Mouse (Mus musculus) hindbrain, embryonic 14.5 days (tissue): ENCODE measurements at regions not wholly inside any gene's neighbourhood (a gene's known extent, or its start where the extent isn't known, plus 50 kb on each side); places are given as distances from the start of the nearest gene placed in this dataset.

ENCODE experiments used
- ATAC-seq: fragments of 200-750 bp; cut with Nextera tagmentation; 2 replicates; pipeline ENCODE4 v1.8.0; 2017; ENCODE audit warnings: moderate number of reproducible peaks, mild to moderate bottlenecking, moderate TSS enrichment, moderate library complexity; ENCODE audit not compliant: low FRiP score
- DNase-seq: peaks from one replicate; pipeline ENCODE4 v3.0.0-alpha.2; 2015; ENCODE audit warnings: low spot score
- H3K27ac ChIP-seq: fragments of 300-500 bp; sonication (generic); 2 replicates; pipeline ENCODE4 v1.5.1; 2014; ENCODE audit warnings: mild to moderate bottlenecking, moderate library complexity
- H3K27me3 ChIP-seq: fragments of 300-500 bp; sonication (generic); 2 replicates; pipeline ENCODE4 v1.6.1; 2014; ENCODE audit warnings: mild to moderate bottlenecking, low read length, mixed read lengths; ENCODE audit not compliant: control insufficient read depth, insufficient read depth
- H3K36me3 ChIP-seq: fragments of 300-500 bp; sonication (generic); replicated peaks from 2 replicates; pipeline ENCODE4 v1.6.1; 2014; ENCODE audit not compliant: control insufficient read depth, insufficient read depth
- H3K4me1 ChIP-seq: fragments of 300-500 bp; sonication (generic); replicated peaks from 2 replicates; pipeline ENCODE4 v1.6.1; 2014; ENCODE audit warnings: antibody characterized with exemption, low read length, mixed read lengths; ENCODE audit not compliant: control insufficient read depth, insufficient read depth
- H3K4me2 ChIP-seq: fragments of 300-500 bp; sonication (generic); replicated peaks from 2 replicates; pipeline ENCODE4 v1.6.1; 2014; ENCODE audit warnings: mild to moderate bottlenecking, moderate library complexity
- H3K4me3 ChIP-seq: fragments of 300-500 bp; sonication (generic); replicated peaks from 2 replicates; pipeline ENCODE4 v1.5.1; 2014; ENCODE audit warnings: mild to moderate bottlenecking, low read length
- H3K9ac ChIP-seq: fragments of 300-500 bp; sonication (generic); 2 replicates; pipeline ENCODE4 v1.6.1; 2014
- H3K9me3 ChIP-seq: fragments of 300-500 bp; sonication (generic); 2 replicates; pipeline ENCODE4 v1.6.1; 2016; ENCODE audit warnings: low read length; ENCODE audit not compliant: control insufficient read depth
- WGBS: fragments of 180-500 bp; shearing (Covaris S2); extraction: QIAGEN DNeasy Blood & Tissue Kit; methylation state at CpG from one replicate; pipeline ENCODE4 v1.1.7; 2014; 5-methylcytosine and 5-hydroxymethylcytosine counted together

DNA sequence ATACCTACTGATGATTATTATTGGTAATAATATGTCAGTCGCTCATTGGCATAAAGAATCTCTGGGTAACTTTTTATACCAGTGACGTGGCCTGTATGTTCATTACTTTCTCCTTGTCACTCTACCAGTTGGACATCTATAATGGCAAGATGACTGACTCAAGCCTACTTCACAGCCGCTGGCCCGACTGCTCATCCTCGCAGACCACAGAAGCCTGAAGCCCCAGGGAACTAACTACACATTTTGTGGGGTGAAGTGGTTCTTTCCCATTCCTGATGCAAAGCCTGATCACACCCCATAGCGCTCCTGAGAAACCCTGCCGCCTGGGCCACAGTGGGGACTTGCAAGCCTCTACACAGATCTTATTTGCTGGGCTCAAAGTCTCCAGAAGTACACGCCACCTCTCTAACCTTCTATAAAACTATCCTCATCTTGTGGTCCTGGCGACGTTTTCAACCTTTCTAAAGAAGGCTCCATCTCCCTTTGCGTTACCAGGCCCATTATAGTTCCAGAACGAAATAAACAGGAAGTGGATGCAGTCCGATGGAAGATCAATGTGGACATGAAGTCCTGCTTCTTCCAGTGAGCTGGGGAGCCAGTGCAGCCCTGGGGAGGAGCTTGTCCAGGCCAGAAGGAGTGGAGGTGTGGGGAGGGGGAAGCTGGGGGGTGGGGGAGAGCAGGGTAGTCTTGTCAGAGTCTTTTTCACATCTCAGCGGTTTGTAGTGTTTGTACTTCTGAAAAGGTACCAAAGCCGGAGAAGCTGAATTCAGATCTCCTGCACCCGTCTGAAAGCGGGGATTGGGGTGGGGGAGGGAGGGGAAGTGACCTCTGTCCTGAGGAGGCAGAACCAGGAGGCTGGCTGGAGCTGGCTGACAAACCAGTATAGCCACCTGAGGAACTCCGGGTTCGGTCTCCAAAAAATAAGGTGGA lies 84.9 kb downstream of the Irs2 start:
- ATAC-seq (no peak), DNase-seq (no peak)
- H3K4me3 ChIP-seq: no peak overlapping the region
- H3K9ac ChIP-seq: no peak overlapping the region
- 28% methylated on average over 19 of the region's 19 CpGs for WGBS
- no peaks in the 10 kb centered on the region for H3K36me3 ChIP-seq
- peaks cover 6% of the 10 kb centered on the region for H3K27me3 ChIP-seq
- H3K27ac ChIP-seq: no peak overlapping the region
- H3K4me1 ChIP-seq: peaks cover 54% of the 10 kb centered on the region
- no peaks in the 10 kb centered on the region for H3K9me3 ChIP-seq
- H3K4me2 ChIP-seq: no peak overlapping the region

DNA sequence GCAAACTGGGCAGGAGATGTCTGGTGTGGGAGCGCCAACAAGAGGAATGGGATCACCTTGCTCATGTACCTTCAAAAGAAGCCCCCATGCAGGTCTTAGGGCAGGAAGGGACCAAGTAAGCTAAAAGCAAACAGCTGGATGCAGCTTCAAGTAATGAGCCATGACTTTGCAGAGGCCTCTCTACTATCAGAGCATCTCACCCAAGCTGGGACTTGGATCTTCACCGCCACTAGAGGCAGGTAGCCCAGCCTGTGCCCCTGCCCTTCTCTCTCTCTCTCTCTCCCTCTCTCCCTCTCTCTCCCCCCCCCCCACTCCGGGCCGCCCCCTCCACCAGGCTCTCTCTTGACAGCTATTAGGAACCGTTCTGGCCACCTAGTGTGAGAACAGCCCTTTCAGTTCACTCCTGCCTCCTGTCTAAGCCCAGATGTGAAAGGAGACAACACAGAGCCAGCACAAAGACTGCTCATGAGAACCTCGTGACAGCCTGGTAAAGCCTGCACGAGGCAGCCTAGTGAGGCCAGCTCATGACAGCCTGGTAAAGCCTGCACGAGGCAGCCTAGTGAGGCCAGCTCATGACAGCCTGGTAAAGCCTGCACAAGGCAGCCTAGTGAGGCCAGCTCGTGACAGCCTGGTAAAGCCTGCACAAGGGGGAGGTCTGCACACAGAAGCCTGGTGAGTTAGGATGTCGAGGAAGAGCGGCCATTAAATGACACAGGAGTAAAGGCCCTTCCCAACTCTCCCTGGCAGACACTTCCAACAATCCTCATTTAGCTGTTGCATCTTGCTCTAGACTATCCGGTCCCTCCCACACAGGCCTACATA lies 85.8 kb downstream of the Irs2 start:
- Histone ChIP-seq H3K27me3 (peaks cover 6% of the 10 kb centered on the region), H3K36me3 (no peaks in the 10 kb centered on the region), H3K4me1 (peaks cover 52% of the 10 kb centered on the region), H3K27ac (peak overlapping the region; percentile 56), H3K9ac (no peak overlapping the region), H3K9me3 (no peaks in the 10 kb centered on the region), H3K4me3 (no peak overlapping the region), H3K4me2 (no peak overlapping the region)
- DNase-seq: no peak
- ATAC-seq: 0 out of 2 replicates have a peak, but pooled peaks have one; percentile 8
- 25% methylated on average over 12 of the region's 12 CpGs for WGBS

DNA sequence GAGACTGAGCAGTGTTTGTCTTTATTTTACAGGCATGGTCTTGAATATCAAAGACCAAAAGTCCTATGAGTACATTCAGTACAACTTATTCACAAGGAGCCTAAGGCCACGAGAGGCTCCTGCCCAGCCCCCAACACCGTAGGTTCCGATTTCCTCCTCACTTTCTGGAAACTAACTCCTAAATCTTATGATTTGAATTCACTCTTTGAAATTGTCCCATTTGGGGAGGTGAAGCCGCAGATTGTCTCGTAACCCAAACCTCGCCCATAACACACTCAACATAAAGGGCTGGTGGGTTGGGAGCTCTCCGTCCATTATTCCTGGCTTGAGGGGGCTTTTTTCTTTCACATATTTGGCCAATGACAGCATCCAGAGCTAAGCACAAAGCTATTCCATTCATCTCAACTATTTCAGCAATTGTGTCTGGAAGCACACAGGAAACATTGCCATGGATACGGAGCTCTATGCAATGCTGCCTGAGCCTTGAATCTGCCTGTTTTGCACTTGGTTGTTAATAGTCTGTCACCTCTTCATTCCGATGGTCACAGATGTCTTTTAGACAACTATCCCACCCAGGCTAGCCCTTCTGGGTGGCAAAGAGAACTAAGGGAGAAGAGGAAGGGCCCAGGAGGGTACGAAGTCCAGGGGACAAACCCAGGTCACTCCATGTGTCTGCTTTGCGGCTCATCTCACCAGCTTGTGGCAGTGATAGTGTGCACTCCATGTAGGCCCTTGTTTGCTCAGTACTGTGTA lies 86.6 kb downstream of the Irs2 start:
- DNase-seq (no peak), ATAC-seq (0 out of 2 replicates have a peak, but pooled peaks have one; percentile 18)
- Histone ChIP-seq H3K4me1 (peaks cover 52% of the 10 kb centered on the region), H3K27me3 (peaks cover 6% of the 10 kb centered on the region), H3K9ac (no peak overlapping the region), H3K9me3 (no peaks in the 10 kb centered on the region), H3K4me3 (no peak overlapping the region), H3K27ac (peak overlapping the region; percentile 56), H3K36me3 (no peaks in the 10 kb centered on the region), H3K4me2 (no peak overlapping the region)
- 15% methylated on average over 11 of the region's 11 CpGs for WGBS

- 82% methylated on average over 5 of the region's 5 CpGs for WGBS
- Histone ChIP-seq H3K4me1 (peaks cover 32% of the 10 kb centered on the region), H3K36me3 (no peaks in the 10 kb centered on the region), H3K27ac (no peak overlapping the region), H3K9ac (no peak overlapping the region), H3K9me3 (no peaks in the 10 kb centered on the region), H3K27me3 (peaks cover 6% of the 10 kb centered on the region; the same call in 1 of the 2 replicates), H3K4me3 (no peak overlapping the region), H3K4me2 (no peak overlapping the region)
- no peak for ATAC-seq
- DNase-seq: no peak
Measured at GRCm38 (mm10) chr8:10919620-10920019, 88.6 kb downstream of the Irs2 start.

DNA sequence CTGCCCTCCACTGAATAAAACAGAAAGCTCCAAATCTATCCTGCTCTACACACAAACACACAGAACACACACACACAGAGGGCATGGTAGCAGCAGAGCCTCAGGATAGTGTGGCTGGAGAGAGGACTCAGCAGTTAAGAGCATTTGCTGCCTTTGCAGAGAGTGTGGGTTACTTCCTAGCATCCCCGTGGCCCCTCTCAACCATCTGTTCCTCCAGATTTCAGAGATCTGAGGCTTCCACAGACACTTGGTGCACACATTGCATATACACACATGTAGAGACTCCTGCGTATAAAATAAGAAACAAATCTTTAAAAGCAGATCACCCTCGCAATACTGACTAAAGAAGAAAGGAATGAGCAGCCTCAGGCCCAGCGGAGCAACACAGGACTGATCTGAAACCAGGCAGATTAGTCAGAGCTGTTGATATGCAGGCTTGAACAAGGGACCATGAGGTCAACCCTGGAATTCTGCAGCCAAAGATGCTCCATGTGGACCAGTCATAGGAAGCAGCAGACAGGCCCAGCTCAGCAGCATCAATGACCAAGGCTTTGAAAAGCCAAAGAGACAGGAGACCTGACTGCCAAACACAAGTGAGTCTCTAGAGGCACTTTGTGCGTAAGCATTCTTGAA lies 89.7 kb downstream of the Irs2 start:
- 92% methylated on average over 5 of the region's 5 CpGs for WGBS
- DNase-seq (no peak), ATAC-seq (no peak)
- Histone ChIP-seq H3K4me2 (no peak overlapping the region), H3K4me3 (no peak overlapping the region), H3K9me3 (no peaks in the 10 kb centered on the region), H3K27ac (no peak overlapping the region), H3K9ac (no peak overlapping the region), H3K27me3 (peaks cover 3% of the 10 kb centered on the region; the same call in 1 of the 2 replicates), H3K4me1 (peaks cover 23% of the 10 kb centered on the region), H3K36me3 (no peaks in the 10 kb centered on the region)

- Histone ChIP-seq H3K4me1 (no peaks in the 10 kb centered on the region), H3K4me3 (no peak overlapping the region), H3K9me3 (no peaks in the 10 kb centered on the region), H3K36me3 (no peaks in the 10 kb centered on the region), H3K4me2 (no peak overlapping the region), H3K9ac (no peak overlapping the region), H3K27ac (no peak overlapping the region), H3K27me3 (no peaks in the 10 kb centered on the region; the same call in 1 of the 2 replicates)
- DNase-seq (no peak), ATAC-seq (no peak)
- WGBS: 89% methylated on average over 8 of the region's 8 CpGs
Measured at GRCm38 (mm10) chr8:10914616-10915015, 93.6 kb downstream of the Irs2 start.

GRCm38 (mm10) chr8:10912436-10912835 lies 95.8 kb downstream of the Irs2 start:
- Histone ChIP-seq H3K9ac (no peak overlapping the region), H3K27me3 (no peaks in the 10 kb centered on the region; the same call in 1 of the 2 replicates), H3K4me2 (no peak overlapping the region), H3K4me3 (no peak overlapping the region), H3K4me1 (no peaks in the 10 kb centered on the region), H3K27ac (no peak overlapping the region), H3K36me3 (no peaks in the 10 kb centered on the region), H3K9me3 (no peaks in the 10 kb centered on the region)
- ATAC-seq (no peak), DNase-seq (no peak)
- 59% methylated on average over 2 of the region's 2 CpGs for WGBS

DNA sequence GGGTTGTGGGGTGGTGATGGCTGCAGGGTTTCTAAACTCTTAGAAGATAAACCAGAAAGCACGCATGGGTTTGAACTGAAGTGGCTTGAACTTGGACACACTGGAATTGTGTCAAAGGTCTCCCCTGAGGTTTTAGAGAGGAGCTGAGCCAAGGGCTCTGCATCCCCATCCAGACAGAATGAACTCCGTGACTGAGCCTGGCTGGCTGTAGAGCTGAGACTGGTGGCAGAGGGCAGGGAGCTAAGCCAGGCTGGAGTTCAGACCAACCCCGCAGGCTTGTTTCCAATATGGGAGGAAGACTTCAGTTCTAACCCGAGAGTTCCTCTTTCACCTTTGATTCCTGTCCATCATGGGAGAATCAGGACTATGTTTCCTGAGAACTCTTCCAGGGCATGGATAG lies 96.9 kb downstream of the Irs2 start:
- Histone ChIP-seq H3K27me3 (no peaks in the 10 kb centered on the region; the same call in 1 of the 2 replicates), H3K9ac (no peak overlapping the region), H3K36me3 (no peaks in the 10 kb centered on the region), H3K9me3 (no peaks in the 10 kb centered on the region), H3K4me3 (no peak overlapping the region), H3K27ac (no peak overlapping the region), H3K4me1 (no peaks in the 10 kb centered on the region), H3K4me2 (no peak overlapping the region)
- ATAC-seq (no peak), DNase-seq (no peak)
- WGBS: 84% methylated on average over 4 of the region's 4 CpGs
